Mouse (Mus musculus) forebrain, embryonic 14.5 days (tissue): ENCODE results near the gene Pax8. TPM values are rescaled to one million over a fixed set of nuclear protein-coding genes. Genes with fewer than 3 reads are reported as not detected.

Experiments
- ATAC-seq: fragments of 200-750 bp; cut with Nextera tagmentation; 2 replicates; pipeline ENCODE4 v1.8.0; 2017; ENCODE audit warnings: mild to moderate bottlenecking, moderate library complexity
- DNase-seq: peaks from one replicate; pipeline ENCODE4 v3.0.0-alpha.2; 2015; ENCODE audit warnings: low spot score
- H3K27ac ChIP-seq: fragments of 300-500 bp; sonication (generic); 2 replicates; pipeline ENCODE4 v1.5.1; 2014; ENCODE audit warnings: low read depth, mild to moderate bottlenecking, control low read depth, low read length, moderate library complexity
- H3K27me3 ChIP-seq: fragments of 300-500 bp; sonication (generic); replicated peaks from 2 replicates; pipeline ENCODE4 v1.6.1; 2014; ENCODE audit warnings: low read length, control low read depth, mixed read lengths; ENCODE audit not compliant: control insufficient read depth, insufficient read depth
- H3K36me3 ChIP-seq: fragments of 300-500 bp; sonication (generic); 2 replicates; pipeline ENCODE4 v1.6.1; 2014; ENCODE audit warnings: low read length, control low read depth; ENCODE audit not compliant: control insufficient read depth, insufficient read depth
- H3K4me1 ChIP-seq: fragments of 300-500 bp; sonication (generic); 2 replicates; pipeline ENCODE4 v1.6.1; 2014; ENCODE audit warnings: antibody characterized with exemption, low read length, control low read depth; ENCODE audit not compliant: control insufficient read depth, insufficient read depth
- H3K4me2 ChIP-seq: fragments of 300-500 bp; sonication (generic); 2 replicates; pipeline ENCODE4 v1.6.1; 2014; ENCODE audit warnings: mild to moderate bottlenecking, control low read depth, low read length
- H3K4me3 ChIP-seq: fragments of 300-500 bp; sonication (generic); 2 replicates; pipeline ENCODE4 v1.5.1; 2014; ENCODE audit warnings: low read depth, low read length, control low read depth
- H3K9ac ChIP-seq: fragments of 300-500 bp; sonication (generic); 2 replicates; pipeline ENCODE4 v1.6.1; 2014; ENCODE audit warnings: mild to moderate bottlenecking, low read length, control low read depth, moderate library complexity
- H3K9me3 ChIP-seq: fragments of 300-500 bp; sonication (generic); replicated peaks from 2 replicates; pipeline ENCODE4 v1.6.1; 2016; ENCODE audit warnings: low read length, control low read depth, mixed read lengths; ENCODE audit not compliant: control insufficient read depth
- WGBS: fragments of 180-500 bp; shearing (Covaris S2); extraction: QIAGEN DNeasy Blood & Tissue Kit; methylation state at CpG from one replicate; pipeline ENCODE4 v1.1.7; 2014; 5-methylcytosine and 5-hydroxymethylcytosine counted together
- polyA plus RNA-seq: library from polyadenylated mRNA; unstranded; fragments of >200 nt; fragmentation: Nextera tagmentation; extraction: Ambion mirVana; gene quantifications from 2 replicates; pipeline ENCODE4 v1.2.1, GENCODE M21; 2014

Pax8 gene
- polyA plus RNA-seq, 1 experiment from 2014 or later: not detected

GRCm38 (mm10) chr2:24386964-24387320, 88.5 kb downstream of the Pax8 start:
- 96% methylated on average over 2 of the region's 2 CpGs for WGBS
- no peaks in the 10 kb centered on the region for H3K27me3 ChIP-seq
- no peaks in the 10 kb centered on the region for H3K36me3 ChIP-seq
- no peak overlapping the region for H3K27ac ChIP-seq
- H3K4me2 ChIP-seq: no peak overlapping the region
- ATAC-seq (no peak), DNase-seq (no peak)
- no peaks in the 10 kb centered on the region for H3K4me1 ChIP-seq
- H3K4me3 ChIP-seq: no peak overlapping the region
- H3K9ac ChIP-seq: no peak overlapping the region
- H3K9me3 ChIP-seq: no peaks in the 10 kb centered on the region

- Histone ChIP-seq H3K27me3 (no peaks in the 10 kb centered on the region), H3K9ac (no peak overlapping the region), H3K4me3 (no peak overlapping the region), H3K9me3 (no peaks in the 10 kb centered on the region), H3K27ac (no peak overlapping the region), H3K4me1 (no peaks in the 10 kb centered on the region), H3K4me2 (no peak overlapping the region), H3K36me3 (no peaks in the 10 kb centered on the region)
- DNase-seq: no peak
- 90% methylated on average over 21 of the region's 21 CpGs for WGBS
- no peak for ATAC-seq
Observed at GRCm38 (mm10) chr2:24386158-24386963, 89.0 kb downstream of the Pax8 start.

- WGBS: 83% methylated on average over 14 of the region's 14 CpGs
- Histone ChIP-seq H3K4me3 (no peak overlapping the region), H3K4me2 (no peak overlapping the region), H3K27ac (no peak overlapping the region), H3K4me1 (no peaks in the 10 kb centered on the region), H3K9ac (no peak overlapping the region), H3K9me3 (no peaks in the 10 kb centered on the region), H3K27me3 (no peaks in the 10 kb centered on the region), H3K36me3 (no peaks in the 10 kb centered on the region)
- ATAC-seq: no peak
- no peak for DNase-seq
Observed at GRCm38 (mm10) chr2:24385111-24385961, 90.1 kb downstream of the Pax8 start.

- no peaks in the 10 kb centered on the region for H3K27me3 ChIP-seq
- H3K36me3 ChIP-seq: no peaks in the 10 kb centered on the region
- H3K4me2 ChIP-seq: no peak overlapping the region
- no peaks in the 10 kb centered on the region for H3K4me1 ChIP-seq
- H3K4me3 ChIP-seq: no peak overlapping the region
- H3K9ac ChIP-seq: no peak overlapping the region
- DNase-seq (no peak), ATAC-seq (no peak)
- no peaks in the 10 kb centered on the region for H3K9me3 ChIP-seq
- H3K27ac ChIP-seq: no peak overlapping the region
Observed at GRCm38 (mm10) chr2:24384393-24384792, 91.0 kb downstream of the Pax8 start.

GRCm38 (mm10) chr2:24383636-24384035, 91.8 kb downstream of the Pax8 start:
- Histone ChIP-seq H3K27ac (no peak overlapping the region), H3K4me3 (no peak overlapping the region), H3K27me3 (no peaks in the 10 kb centered on the region), H3K9ac (no peak overlapping the region), H3K4me1 (no peaks in the 10 kb centered on the region), H3K36me3 (no peaks in the 10 kb centered on the region), H3K4me2 (no peak overlapping the region), H3K9me3 (no peaks in the 10 kb centered on the region)
- WGBS: 84% methylated on average over 3 of the region's 3 CpGs
- no peak for DNase-seq
- ATAC-seq: no peak

- no peak overlapping the region for H3K9ac ChIP-seq
- no peaks in the 10 kb centered on the region for H3K27me3 ChIP-seq
- no peak for ATAC-seq
- no peak overlapping the region for H3K4me2 ChIP-seq
- DNase-seq: no peak
- H3K4me3 ChIP-seq: no peak overlapping the region
- H3K27ac ChIP-seq: no peak overlapping the region
- H3K4me1 ChIP-seq: no peaks in the 10 kb centered on the region
- no peaks in the 10 kb centered on the region for H3K36me3 ChIP-seq
- no peaks in the 10 kb centered on the region for H3K9me3 ChIP-seq
- WGBS: 78% methylated on average over 9 of the region's 9 CpGs
Observed at GRCm38 (mm10) chr2:24382456-24383230, 92.8 kb downstream of the Pax8 start.

- Histone ChIP-seq H3K4me2 (no peak overlapping the region), H3K9ac (no peak overlapping the region), H3K27ac (no peak overlapping the region), H3K27me3 (no peaks in the 10 kb centered on the region), H3K9me3 (no peaks in the 10 kb centered on the region), H3K36me3 (no peaks in the 10 kb centered on the region), H3K4me1 (no peaks in the 10 kb centered on the region), H3K4me3 (no peak overlapping the region)
- ATAC-seq (no peak), DNase-seq (no peak)
- 87% methylated on average over 5 of the region's 5 CpGs for WGBS
Observed at GRCm38 (mm10) chr2:24378747-24379450, 96.5 kb downstream of the Pax8 start.
